Mouse (Mus musculus): ENCODE results near the gene Stk24.

Gene Stk24

DNA sequence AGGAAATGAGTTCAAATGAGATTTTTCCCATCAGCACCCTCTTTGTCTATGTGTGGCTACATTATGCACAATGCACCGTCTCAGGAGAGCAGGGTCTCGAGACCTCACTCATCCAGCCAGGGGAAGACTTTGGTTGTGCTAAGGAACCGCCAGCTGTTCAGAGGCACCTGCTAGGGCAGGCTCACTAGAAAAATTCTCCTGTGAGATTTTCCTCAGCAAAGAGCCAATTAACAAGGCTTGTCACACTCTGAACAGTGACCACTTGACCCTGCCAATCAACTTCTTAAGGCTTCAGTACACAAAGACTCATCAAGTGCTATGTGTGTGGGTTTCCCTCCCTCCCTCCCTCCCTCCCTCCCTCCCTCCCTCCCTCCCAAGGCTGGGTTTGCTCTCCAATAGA, 4.0 kb upstream of the Stk24 start:
- in situ Hi-C loops (cut with MboI, MseI): loop anchor here (5.0 to 25.0 kb wide), 2 partner anchors 48 to 896 kb away; partner anchors contain the start of gene Rap2a (in 1 of the 2)

DNA sequence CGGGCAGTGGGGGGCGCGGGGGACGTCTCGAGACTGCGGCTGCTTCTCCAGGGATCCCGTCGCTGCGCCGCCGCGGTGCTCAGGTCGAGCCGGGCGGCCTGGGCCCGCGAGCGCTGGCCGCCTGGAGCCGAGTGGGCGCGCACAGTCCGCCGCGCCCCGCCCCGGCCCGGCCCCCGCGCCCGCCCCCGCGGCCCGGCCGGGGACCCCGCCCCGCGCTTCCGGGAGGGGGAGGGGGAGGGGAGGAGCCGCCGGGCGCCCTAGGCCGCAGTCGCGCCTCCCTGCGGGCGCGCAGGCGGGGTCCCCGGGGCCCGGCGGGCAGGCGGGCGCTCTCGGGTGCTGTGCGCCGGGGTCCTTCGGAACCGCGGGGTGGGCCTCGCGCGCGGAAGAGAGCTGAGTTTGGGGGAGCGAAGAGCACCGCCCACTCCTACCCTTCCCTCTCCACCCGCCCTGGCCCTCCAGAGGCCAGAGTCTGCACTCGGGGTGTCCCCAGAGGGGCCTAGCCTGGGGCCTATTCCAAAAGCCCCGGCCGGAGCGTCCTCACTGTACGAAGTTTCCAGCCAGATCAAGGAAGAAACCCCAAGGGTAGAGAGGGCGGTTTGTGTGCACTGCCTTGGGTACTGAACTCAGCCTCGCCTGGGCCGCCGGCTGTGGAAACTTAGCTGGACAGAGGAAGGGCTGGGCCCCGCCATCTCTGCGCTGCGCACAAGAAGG, 540 bp downstream of the Stk24 start:
- in situ Hi-C loops (cut with MboI, MseI): loop anchor here (5.0 to 25.0 kb wide), 2 partner anchors 52 to 892 kb away; partner anchors contain the start of gene Rap2a (in 1 of the 2)

GRCm38 (mm10) chr14:121378243-121379115, 1.3 kb downstream of the Stk24 start:
- in situ Hi-C loops (cut with MboI, MseI): loop anchor here (5.0 to 25.0 kb wide), 2 partner anchors 51 to 891 kb away; partner anchors contain the start of gene Rap2a (in 1 of the 2)

DNA sequence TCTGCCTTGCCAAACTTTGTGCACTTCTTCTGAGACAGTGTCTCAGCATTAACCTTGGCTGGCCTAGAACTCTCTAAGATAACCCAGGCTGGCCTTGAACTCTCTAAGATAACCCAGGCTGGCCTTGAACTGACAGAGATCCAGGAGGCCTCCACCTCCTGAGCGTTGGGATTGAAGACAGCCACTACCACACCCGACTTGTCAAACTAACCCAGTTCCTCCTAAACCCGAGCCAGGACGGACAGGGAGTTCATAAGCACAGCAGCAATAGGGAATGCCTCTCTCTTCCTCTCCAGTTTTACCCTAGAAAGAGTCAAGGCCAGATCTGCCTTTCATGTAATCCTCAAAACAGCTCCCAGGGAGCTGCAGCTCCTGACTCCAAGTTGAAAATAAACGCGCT, 3.2 kb downstream of the Stk24 start:
- in situ Hi-C loops (cut with MboI, MseI): loop anchor here (5.0 to 25.0 kb wide), 2 partner anchors 49 to 889 kb away; partner anchors contain the start of gene Rap2a (in 1 of the 2)

- in situ Hi-C loops (cut with MboI, MseI): loop anchor here in 1 of 2 experiments (25.0 kb wide), 1 partner anchor 1062 kb away; no protein-coding TSS in a partner anchor
These were observed 5.9 kb downstream of the Stk24 start for GRCm38 (mm10) chr14:121373901-121374300.

DNA sequence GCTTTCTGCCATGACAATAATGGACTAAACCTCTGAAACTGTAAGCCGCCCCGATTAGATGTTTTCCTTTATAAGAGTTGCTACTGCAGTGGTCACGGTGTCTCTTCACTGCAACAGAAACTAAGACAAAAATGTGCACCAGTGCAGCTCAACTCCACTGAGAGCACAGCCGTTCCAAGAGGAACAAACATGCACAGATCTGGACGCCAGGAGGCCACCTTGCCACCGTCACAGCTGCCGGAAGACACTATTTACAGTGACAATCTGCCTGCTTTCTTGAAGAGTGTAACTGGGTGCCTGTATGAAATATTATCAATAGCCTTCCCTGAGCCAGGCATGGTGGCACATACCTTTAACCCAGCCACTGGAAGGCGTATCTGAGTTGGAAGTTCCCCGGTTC, 6.8 kb downstream of the Stk24 start:
- in situ Hi-C loops (cut with MboI, MseI): loop anchor here in 1 of 2 experiments (25.0 kb wide), 1 partner anchor 1061 kb away; no protein-coding TSS in a partner anchor

DNA sequence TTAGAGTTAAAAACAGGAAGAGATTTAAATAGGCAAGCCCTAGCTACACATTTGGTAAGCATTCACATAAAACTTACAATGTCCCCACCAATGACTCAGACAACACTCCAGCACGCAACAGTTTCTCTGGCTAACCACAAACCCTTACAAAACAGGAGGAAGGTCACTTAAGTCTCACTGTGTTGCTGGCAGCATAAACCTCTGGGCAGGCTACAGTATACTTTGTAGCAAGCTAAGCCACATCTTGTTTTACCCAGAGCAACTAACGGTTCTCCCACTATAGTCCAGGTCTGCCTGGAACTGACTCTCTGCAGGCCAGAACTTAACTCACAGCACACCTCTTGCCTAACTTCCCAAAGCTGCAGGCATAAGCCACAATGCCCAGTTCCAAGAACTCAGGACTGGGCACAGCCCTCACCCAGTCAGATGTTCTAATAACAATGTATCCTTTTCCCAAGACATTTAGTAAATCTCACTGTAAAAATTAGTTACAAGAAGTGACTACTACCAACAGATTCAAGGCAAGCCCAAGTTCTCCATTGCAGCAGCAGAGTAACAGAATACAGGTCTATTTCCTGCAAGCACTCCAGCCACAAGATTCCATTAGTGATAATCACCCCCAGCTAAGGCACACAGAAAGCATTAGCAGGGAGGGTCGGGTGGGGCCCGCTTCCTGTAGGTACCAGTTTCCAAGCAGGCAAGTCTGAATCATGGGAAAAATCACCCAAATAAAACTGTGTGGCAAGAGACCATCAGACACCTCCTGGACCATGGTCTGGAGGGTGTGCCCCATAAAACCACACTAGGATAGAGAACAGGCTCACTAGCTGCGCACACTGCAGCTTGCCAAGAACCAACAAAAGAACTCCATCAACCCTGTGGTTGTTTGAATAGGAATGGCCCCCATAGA, 7.6 kb downstream of the Stk24 start:
- in situ Hi-C loops (cut with MboI, MseI): loop anchor here in 1 of 2 experiments (25.0 kb wide), 1 partner anchor 1060 kb away; no protein-coding TSS in a partner anchor

DNA sequence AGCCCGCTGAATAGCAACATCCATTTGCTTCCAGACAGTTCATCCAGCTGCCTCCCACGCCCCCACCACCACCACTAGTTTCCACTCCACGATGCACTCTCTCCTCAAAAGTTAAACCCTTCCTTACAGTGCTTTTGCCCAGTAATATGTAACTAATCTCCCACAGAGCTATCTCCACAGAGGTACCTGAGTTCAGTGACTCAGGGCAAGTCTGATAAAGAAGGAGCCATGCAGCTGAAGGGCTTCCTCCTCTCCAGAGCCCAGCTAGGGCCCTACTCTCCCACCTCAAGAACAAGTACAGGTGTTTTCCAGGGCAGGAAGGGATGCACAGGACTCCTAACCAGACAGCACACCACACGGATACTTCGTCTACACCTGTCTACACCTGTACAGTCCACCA, 10.4 kb downstream of the Stk24 start:
- in situ Hi-C loops (cut with MboI, MseI): loop anchor here in 1 of 2 experiments (25.0 kb wide), 1 partner anchor 1057 kb away; no protein-coding TSS in a partner anchor

DNA sequence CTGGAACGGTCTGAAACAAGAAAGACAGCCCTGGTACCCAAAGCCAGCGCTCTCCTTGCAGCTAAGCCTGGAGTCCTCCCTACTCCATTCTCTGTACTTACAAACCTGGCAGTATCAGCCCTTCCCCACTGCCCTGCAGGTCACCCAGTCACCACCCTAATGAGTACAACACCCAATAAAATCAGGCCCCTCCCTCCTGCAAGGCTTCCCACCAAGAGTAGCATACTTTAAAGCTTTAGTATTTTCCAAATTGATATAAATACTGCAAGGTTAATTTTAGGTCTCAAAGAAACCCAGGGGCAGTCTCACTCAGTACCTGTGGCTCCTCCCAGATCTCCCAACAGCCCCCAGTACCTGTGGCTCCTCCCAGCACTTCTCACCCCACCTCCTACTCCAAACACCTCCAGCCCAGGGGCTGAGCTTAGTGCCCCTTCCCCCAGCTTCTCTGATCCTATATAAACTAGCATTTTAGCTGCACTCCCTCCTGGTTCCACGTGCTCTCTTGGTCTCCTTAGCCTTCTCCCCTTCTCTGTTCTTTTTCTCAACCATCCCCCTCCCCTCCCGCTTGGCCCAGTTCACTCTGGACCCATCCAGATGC, 11.6 kb downstream of the Stk24 start:
- in situ Hi-C loops (cut with MboI, MseI): loop anchor here in 1 of 2 experiments (25.0 kb wide), 1 partner anchor 1056 kb away; no protein-coding TSS in a partner anchor

DNA sequence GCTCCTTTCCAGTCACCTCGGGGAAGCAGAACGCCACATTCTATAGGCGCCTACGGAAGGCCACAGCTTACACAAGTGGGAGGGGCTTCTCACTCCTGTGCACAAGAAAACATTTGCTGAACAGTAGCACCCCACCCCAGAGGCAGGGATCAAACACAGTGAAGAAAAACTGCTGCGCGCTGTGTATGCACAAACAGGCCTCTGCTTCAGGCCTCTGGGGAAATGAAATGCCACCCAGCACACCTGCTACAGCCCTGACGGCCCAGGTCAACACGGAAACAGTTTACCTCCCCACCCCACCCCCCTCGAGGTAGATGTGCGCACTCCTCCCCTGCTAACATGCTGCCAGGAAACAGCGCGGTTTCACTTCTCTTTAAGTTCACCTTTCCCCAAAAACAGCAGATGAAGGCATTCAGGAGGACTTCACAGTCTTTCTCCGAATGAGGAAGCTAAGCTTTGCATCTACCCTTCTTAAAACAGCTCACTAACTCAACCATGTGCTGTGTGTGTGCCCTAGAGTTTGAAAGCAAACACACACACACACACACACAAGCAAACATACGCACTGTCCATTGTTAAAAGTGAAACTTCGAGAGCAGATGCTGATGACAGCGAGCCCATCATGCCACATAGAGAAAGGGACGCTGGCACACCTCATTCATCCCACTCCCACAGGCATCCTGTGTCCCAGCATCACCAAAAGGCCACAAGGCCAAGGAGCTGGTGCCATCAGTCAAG, 13.7 kb downstream of the Stk24 start:
- in situ Hi-C loops (cut with MboI, MseI): loop anchor here in 1 of 2 experiments (25.0 kb wide), 1 partner anchor 1054 kb away; no protein-coding TSS in a partner anchor

- in situ Hi-C loops (cut with MboI, MseI): loop anchor here in 1 of 2 experiments (25.0 kb wide), 1 partner anchor 1053 kb away; no protein-coding TSS in a partner anchor
These were observed 14.4 kb downstream of the Stk24 start for GRCm38 (mm10) chr14:121365390-121365789.

DNA sequence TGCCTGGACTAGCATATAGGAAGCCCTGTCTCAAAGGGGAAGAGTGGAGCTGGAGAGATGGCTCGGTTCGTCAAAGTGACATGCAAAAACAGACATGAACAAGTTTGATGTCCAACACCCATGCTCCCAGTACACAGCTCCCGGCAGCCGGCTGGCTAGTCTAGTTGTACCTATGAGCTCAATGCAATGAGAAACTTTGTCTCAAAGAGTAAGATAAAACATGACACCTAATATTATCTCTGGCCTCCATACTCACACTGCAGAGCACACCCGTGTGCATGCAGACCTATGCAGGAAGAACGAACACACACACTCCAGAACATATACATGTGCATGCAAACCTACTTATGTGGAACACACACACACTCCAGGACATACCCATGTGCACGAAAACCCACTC, 15.5 kb downstream of the Stk24 start:
- in situ Hi-C loops (cut with MboI, MseI): loop anchor here in 1 of 2 experiments (25.0 kb wide), 1 partner anchor 1052 kb away; no protein-coding TSS in a partner anchor

GRCm38 (mm10) chr14:121361319-121362114, 18.3 kb downstream of the Stk24 start:
- in situ Hi-C loops (cut with MboI, MseI): loop anchor here in 1 of 2 experiments (25.0 kb wide), 1 partner anchor 1049 kb away; no protein-coding TSS in a partner anchor

- in situ Hi-C loops (cut with MboI, MseI): loop anchor here (5.0 to 25.0 kb wide), 2 partner anchors 43 to 1048 kb away; no protein-coding TSS in a partner anchor
These were observed 20.0 kb downstream of the Stk24 start for GRCm38 (mm10) chr14:121359850-121360249.

GRCm38 (mm10) chr14:121359015-121359414, 20.8 kb downstream of the Stk24 start:
- in situ Hi-C loops (cut with MboI, MseI): loop anchor here (5.0 to 25.0 kb wide), 2 partner anchors 42 to 1047 kb away; no protein-coding TSS in a partner anchor

DNA sequence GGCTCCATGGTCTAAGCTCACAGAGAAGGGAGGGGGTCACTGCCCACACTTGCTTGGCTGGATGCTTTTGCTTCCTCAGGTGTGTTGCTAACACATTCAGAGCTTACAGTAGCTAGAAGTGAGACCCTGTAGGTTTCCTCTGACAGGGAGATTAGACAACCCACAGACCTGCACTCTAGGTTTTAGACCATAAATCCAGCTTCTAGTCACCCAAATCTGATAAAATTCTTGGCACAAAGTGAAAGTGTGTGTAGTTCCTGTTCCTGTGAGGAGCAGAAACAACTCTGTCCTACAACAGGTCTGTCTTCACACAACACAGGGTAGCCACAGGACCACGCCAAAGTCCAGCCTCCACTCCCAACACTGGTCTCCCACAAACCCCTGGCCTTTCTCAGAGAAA, 21.5 kb downstream of the Stk24 start:
- in situ Hi-C loops (cut with MboI, MseI): loop anchor here (5.0 to 25.0 kb wide), 2 partner anchors 41 to 1046 kb away; no protein-coding TSS in a partner anchor

DNA sequence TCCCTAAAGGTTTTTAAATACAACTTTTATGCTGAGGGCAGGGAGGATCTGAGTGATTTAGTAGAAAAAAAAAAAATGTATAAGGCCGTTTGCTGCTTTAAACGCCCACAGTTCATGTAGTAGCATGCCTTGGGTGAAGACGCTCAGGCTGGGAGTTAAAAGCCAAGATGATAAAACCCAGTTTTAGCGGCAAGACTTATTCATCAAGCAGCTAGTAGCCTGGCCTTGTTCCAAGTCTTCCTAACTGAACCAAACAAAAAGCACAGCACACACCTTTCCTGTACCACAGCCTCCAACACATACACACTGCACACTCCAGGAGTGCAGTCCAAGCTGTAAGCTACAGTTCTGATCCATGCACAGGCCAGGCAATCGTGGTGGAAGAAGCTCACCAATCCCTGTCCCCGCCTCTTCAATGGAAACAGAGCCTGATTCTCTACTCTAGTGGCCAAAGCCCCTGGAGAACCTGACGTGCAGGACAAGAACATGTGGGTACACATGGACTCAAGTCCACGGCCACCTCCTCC, 23.4 kb downstream of the Stk24 start:
- in situ Hi-C loops (cut with MboI, MseI): loop anchor here (5.0 to 25.0 kb wide), 2 partner anchors 39 to 1044 kb away; no protein-coding TSS in a partner anchor

DNA sequence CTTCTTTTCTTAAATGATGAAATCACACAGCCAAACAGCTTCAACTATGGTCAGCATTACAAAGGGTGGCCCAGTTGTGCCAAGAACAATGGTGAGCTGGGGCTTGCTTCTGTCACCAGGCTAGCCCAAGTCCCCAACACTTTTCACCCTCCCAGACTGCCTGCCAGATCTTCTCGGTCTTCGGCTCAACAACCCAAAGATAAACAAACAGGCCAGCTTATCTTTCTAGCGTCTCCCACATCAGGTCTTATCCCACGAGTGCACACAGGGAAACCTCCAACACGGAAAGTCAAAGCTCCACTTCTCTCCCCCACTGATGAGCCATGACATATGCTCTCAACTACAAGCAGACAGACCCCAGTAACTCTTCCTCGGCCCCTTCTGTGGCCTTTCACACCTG, 24.1 kb downstream of the Stk24 start:
- in situ Hi-C loops (cut with MboI, MseI): loop anchor here (5.0 to 25.0 kb wide), 2 partner anchors 38 to 1043 kb away; no protein-coding TSS in a partner anchor

Measured in T-helper 17 cell (primary cell).